Mouse (Mus musculus) liver, adult 10 weeks (tissue): ENCODE data around the gene Grhl1. TPM values are rescaled to one million over a fixed set of nuclear protein-coding genes. Genes with fewer than 3 reads are reported as not detected.

Experiments used
- polyA plus RNA-seq: library from polyadenylated mRNA; stranded (reverse); fragments of 350-450 nt; fragmentation: Illumina TruSeq; extraction: RNeasy Lipid Tissue Mini Kit (QIAGEN cat#74804); gene quantifications from one replicate; pipeline ENCODE4 v1.2.3, GENCODE M21; 2014; ENCODE audit warnings: low read depth, low replicate concordance

Grhl1 gene
- 0.98 TPM for polyA plus RNA-seq

DNA sequence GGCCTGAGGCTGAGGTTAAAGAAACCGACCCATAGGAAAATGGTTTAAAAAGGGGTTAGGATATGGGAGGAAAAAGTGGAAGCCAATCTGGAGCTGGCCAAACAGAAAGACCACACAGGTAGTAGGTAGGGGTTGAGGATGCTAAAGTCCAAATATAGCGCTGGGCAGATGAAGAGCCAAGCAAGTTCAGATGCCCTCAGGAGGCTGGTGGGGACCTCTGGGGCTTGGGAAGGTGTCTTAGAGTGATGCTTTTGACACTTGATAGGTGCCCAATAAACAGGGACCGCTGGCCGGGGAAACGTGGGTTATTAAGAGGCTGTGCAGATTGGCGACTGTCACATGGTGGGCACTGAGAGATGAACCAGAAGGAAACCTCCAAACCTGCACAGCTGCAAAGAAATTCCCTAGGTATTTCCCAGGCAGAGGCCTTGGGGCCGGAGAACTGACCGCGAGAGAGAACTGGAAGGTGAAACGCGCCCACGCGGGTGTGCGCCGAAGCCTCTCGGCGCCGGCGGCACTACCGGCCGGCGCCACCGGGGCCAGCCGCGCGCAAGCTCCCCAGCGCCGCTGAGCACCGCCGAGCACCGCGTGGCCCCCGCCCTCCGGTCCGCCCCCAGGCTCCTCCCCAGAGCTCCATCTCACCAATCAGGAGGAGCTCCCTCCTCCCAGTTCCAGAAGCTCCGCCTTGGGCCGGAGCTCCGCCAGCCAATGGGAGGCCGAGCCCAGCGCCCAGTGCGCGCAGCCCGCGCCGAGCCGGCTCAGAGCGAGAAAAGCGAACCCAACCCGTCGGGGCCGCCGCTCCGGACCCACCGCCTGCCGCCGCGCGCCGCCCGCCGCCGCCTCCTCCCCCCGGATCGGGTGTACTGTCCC, at the start of gene Grhl1:
Grhl1 (plus strand) TSS at position 761 of the 870 bp plus-strand sequence.

DNA sequence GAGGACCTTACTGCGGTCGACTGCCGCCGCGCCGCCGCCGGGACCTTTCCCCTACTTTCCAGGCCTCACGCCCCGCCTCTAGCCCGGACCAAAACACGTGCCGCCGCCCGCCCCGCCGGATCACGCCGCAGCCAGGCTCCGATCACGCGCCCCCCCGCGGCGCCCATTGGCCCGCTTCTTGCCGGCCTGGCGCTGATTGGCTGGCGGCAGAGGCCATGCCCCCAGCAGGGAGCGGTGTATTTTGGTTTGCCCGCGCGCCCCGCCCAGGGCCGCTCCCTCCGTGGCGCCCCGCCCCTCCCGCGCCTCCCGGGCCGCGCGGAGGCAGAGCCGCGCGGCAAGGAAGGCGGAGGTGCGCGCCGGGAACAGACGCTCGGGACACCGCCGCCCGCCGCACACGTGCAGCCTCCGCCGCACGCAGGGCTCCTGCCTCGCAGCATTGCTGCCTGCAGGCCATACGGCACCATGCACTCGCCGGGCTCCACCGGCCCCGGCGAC, 79.0 kb downstream of the Grhl1 start, which contains the start of gene Klf11:
Klf11 (plus strand) TSS at position 212 of the 495 bp plus-strand sequence.

Other genes starting within 250 kb of the Grhl1 start
- 9.9 TPM for gene Taf1b, start 73.9 kb upstream of the Grhl1 start, polyA plus RNA-seq
- 7.6 TPM for gene Klf11, start 79.0 kb downstream of the Grhl1 start, polyA plus RNA-seq
- 1.5 TPM for gene Cys1, start 109.5 kb downstream of the Grhl1 start, polyA plus RNA-seq
- 2.5 TPM for gene Rrm2, start 136.0 kb downstream of the Grhl1 start, polyA plus RNA-seq